Mouse (Mus musculus) gastrocnemius, postnatal 10 days (tissue): Measurements from ENCODE around the gene Mon2. TPM values are rescaled to one million over a fixed set of nuclear protein-coding genes. Genes with fewer than 3 reads are reported as not detected.
A peak's percentile ranks its signal among the peaks of the same experiment; 100 is the strongest.
"Not testable (repeated sequence)": the region's sequence is repeated elsewhere in the genome, so short reads cannot be mapped to it uniquely, and the experiment has no call there.

ENCODE experiments used
- DNase-seq: peaks from one replicate; pipeline ENCODE4 v3.0.0; 2021; ENCODE audit warnings: mixed read lengths
- total RNA-seq, 2 experiments: library from RNA; stranded (reverse); gene quantifications; 2 replicates each; pipeline ENCODE4 v1.2.3; 2021

Gene Mon2
- total RNA-seq, 2 experiments from 2014 or later = 47.7 to 56.5 TPM

DNA sequence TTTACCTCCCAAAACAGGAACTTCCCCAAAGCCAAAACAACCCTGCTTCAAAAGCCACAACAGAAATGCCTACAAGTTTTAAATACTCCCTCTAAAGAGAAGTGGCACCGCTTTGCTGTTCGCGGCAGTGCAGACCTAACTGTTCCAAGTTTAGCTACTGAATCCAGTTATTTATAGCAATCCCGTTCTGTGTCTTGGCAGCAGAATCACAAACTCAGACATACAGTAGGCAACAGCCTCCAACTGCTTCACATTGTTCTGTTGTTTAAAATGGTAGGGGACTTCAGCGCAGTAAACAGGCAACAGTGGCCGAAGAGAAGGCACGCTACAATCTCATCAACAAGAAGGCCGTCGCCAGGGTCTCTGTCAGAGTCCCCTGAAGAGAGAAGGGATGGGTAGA lies 85.3 kb downstream of the Mon2 start:
- DNase-seq = no peak

DNA sequence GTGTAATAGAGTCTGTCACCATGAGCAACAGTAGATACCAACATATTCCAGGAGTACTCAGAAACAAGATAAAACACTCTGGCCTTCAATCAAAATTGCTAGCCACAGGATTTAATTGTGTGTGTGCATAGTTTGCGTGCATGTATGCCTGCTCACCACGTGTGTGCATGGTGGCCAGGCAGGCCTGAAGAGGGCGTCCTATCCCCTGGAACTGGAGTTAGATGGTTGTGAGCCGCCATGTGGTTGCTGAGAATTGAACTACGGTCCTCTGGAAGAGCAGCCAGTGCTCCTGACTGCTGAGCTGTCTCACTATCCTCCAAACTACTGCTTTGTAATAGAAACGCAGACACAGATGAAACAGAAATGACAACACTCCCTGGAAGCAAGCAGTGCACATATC lies 85.7 kb downstream of the Mon2 start:
- DNase-seq = no peak

DNA sequence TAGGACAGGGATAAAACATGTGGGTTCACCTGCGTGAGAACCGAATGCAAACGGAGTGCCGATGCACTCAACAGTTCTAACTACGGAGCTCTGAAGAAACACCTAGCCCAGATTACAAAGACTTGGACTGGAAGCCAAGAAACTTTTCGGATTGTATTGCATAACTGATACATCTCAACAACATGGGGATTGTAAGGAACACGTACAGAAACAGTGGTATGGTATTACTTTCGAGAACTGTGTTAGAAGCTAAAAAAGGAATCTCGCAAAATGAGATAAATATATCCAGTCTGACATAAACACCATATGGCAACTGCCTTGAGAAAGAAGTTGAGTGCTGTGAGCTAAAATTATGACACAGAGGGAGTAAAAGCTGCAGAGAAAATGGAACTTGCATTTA lies 86.4 kb downstream of the Mon2 start:
- no peak for DNase-seq

DNA sequence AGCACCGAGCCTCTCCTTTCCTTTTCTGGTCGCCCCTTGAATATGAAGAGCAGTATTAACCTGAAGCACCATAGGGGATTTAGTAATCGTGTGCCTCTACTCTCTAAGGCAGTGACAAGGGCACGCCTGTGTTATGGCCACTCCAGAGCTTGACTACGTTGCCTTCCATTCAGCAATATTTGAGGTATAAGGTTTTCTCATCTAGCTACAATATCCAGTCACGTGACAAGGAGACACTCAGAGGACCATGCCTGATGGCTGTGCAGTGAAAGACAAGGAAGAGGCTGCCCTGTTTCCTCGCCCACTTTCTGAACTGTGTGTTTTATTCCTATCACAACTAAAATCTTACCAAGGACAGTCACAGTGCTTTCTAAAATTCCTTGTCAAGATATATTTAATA lies 87.9 kb downstream of the Mon2 start:
- no peak for DNase-seq

DNA sequence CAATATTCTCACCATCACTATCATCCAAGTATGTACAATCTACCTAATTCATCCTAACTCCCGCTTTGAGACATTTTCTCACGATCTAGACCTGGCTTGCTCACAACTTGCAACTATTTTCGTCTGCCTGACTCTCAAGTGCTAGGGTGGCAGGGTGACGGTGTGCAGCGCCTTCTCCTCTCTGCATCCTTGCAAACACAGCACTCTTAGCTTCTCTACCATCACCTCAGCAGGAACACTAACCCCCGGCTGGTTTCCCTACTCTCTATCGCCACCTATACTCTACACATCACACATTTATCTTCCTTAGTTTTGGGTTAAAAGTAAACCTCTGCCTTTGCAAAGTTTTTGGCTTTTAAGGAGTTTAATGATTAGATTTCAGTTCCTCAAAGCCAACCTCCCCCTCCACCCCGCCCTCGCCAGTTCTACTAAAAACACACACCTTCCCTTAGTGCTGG lies 88.6 kb downstream of the Mon2 start:
- DNase-seq = no peak

DNA sequence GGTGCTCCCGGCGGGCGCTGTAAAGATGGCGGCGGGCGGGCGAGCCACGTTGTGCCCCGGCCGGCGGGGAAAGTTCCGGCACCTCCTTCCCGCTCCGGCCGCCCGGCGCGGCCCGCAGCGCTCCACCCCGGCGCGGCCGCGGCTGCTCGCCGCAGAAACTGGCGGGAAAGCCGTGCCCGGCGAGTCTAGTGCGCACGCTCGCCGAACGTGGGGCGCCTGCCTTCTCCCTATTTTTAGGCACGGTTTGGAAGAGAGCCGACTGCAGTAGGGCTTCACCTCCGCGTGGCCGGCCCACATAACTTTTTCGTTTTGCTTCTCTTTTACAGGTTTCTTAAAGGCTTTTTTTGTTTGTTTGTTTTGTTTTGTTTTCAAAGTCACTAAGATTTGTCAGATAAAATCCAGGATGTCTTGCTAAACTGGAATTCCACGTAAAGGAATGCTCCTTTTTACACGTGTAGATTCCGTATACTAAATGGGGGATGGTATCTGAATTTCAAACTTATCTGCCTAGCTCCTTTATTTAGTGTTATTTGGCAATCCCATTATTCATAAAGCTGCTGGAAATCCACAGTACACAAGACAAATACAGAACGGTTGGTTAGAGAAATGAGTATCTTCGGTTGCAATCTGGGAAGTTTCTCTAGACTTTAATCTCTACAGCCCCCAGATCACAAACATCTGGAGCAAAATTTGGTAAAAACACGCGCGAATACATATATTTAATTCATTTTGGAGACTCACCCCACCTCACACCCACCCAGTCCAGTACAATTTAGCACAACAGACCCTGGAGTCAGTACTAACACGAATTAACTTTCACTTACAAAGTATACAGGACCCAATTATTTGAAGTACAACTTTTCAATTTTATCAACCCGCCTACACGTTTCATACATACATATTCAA lies 89.7 kb downstream of the Mon2 start:
- DNase-seq = peak; percentile 79

DNA sequence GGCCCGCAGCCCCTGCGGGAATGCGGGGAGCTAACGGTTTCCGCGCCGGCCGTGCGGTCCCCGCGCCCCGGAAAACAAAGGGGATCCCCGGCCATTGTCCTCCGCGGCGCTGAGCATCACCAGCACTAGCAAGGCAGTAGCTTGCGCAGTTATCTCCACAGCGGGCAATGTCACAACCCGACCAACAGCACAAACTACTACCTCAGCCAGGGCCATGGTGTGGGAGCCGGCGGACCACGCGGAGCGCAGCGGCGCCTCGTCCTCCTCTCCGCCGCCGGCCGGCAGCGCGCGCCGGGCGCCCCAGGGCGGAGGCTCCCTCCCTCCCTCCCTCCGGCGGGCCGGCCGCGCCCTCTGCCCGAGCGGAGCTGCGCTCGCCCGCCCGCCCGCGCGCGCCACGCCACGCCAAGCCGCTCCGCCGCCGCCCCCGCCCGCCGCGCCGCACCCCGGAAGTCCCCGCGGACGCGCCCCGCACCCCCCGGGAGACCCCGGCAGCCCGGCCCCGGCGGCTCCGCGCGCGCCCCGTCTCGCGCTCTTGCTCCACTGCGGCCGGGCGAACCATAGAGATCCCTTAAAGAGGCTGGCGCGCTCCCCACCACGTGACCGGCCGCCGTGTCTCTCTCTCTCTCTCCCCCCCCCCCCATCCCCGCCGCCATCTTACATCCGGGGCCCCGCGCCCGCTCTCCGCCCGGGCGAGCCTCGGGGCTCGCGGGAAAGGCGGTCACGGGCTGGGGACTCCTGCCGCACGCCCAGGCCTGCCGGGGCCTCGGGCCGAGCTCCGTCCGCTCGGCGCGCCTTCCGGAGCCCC lies 90.6 kb downstream of the Mon2 start:
- DNase-seq = peak; percentile 88

DNA sequence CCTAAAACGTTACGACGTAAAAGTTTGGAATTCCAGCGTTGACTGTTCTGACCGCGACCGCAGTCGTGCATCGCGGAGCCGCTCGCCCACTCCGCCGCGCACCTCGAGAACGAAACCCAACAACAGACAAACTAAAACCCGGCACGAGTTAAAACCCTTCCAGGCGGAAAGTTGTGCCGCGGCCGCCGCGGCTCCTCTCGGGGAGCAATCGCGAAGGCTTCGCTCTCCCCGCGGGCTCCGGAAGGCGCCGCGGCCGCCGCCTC lies 91.1 kb downstream of the Mon2 start:
- DNase-seq = peak; percentile 45

DNA sequence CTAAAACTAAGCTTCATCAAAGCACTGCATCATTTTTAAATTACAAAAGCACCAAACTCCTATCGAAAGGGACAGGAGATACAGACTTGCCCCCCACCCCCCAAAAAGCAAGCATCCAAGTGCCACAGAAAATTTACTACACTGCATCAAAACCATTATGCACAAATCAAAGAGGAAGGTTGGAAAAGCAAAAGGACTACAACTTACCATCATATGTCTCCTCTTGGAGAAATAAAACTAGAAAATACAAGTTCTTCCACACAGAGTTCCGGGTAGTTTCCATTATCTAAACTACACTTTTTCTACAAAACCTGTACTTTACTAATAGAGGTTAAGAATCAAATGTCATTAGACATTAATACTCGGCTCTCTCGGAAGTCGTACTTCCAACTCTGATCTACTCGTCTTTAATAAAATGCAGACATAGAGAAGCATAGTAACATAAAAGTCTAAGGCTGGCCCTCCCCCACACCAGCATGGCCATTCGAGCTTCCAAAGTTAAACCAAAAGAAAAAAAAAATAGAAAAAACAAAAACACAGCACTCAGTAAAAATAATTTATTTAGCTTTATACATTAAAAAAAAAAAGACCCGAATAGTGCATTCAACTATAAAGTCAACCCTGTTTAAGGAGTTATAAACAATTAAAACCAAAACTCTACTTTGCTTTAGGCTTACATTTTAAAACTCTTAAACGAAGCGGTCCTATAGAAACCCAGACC lies 91.6 kb downstream of the Mon2 start:
- DNase-seq = no peak

DNA sequence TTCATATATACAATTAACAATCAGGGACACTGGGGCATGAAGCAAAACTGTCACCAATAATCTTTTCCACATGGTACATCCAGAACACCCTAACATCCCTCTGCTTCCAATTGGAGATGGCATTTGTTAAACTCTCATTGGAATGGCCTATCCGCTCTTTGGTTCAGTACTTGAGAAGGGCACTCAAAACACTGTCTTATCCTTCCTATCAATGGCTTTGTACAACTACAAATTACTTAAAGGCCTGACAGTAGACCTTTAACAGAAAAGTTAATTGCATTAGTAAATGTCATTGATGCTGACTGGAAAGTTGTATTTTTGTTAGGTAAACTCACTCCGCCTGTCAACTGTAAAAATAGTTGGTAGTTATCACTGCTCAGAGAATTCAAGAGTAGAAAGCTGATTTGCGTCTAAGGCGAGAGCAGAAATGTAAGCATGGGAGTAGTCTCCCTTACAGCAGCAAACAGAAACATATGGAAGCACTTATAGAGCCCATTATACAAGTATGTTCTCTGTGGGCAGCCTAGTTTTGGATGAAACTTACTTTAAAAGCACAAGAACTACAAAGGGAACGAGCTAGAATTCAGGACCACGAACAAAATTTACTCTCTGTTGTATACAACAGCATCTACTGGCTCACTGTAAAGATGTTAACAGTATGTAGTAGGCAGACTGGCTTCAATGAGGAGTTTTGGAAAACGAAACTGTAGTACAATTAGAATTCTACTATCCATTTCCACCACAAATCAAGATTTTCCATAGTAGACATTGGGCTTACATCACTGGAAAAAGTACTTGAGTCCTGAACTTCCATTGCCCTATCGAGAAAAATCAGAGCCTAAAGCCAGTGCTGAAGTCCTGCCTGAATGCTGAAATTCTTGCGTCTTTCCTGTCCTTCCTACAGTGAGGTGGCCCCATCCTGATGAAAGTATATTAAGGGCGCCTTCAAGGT lies 92.5 kb downstream of the Mon2 start:
- DNase-seq = no peak

DNA sequence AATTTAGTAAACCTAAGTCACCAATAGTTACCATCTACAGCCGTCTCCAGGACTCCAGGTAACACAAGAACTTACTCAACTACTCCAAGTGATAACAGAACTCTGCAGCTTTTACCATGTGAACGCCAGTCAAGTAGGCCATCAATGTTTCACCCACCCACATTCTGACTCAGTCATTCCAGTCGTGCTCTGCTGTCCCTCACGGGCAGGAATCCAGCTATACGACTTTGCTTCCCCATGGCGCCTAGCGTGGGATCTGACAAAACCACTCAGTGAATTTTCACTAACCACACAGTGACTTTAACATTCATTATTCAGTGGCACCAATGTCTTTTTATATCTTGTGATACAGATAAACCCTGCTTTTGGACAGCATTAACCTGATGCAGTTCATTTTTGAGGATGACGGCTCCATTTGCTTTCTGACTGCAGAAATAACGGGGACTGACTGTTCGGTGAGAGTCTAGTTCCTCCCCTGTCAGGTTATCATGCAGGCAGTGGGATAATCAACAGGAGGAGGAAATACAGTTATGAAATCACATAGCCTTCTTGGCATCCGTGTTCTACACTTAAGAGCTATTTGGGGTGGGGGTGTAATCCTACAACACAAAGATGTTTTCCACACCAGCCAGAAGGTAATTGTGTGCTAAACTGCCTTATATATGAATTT lies 93.3 kb downstream of the Mon2 start:
- DNase-seq = no peak

DNA sequence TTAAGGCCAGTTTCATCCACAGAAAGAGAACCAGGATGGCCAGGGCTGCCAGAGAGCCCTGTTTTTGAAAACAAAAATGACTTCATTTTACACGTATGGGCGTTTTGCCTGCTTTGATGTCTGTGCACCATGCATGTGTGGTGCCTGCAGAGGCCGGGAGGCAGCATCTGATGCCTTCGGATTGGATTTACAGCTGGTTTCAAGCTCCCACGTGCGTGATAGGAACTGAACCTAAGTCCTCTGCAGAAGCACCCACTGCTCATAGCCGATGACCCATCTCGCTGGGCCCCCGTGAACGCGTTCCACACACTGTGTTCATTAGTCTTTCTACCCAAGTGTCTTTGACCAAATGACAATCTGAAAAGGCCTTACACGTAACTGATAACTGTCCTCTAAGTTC lies 96.2 kb downstream of the Mon2 start:
- DNase-seq = no peak

DNA sequence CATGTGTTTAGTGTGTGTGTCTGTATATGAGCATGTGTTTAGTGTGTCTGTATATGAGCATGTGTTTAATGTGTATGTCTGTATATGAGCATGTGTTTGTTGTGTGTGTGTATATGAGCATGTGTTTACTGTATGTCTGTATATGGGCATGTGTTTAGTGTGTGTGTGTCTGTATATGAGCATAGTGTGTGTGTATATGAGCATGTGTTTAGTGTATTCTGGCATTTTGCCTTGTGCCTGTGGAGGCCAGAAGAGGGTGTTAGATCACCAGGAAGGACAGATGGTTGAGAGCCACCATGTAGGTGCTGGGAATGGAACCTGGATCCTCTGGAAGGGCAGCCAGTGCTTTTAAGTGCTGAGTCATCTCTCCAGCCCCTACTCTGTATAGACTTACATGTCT lies 96.9 kb downstream of the Mon2 start:
- DNase-seq = no peak

DNA sequence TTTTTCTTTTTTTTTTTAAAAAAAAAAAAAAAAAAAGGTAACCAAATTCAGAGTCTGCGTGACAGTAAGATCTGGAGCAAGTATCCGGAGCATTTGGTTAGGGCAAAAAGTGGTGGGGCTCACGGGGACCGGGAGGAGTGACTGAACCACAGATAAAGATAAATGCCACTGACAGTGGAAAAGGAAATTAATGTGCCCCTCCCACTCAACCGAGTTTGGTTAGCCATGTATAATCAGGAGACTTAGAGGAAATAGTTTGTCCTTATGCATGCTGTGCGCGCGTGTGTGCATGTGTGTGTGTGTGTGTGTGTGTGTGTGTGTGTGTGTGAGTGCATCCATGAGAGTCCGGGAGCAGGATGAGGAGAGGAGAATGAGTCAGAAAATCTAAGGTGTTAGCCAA lies 100.3 kb downstream of the Mon2 start:
- DNase-seq = no peak

DNA sequence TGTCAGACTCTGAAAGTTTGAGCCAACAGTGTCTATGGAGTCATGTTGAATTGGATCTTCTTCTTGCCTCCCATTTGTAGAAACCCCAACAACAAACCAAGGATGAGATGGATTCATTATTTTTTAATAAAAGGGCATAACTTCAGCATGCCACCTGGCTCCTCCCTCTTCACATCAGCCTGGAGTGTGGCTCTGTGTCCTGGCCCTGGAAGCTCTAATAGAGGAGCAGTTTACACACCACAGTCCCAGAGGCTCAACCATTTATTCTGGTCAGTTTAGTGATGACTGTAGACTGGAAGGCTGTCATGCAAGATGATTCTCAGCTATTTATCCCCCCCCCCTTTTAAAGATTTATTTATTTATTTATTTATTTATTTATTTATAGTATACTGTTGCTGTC lies 103.1 kb downstream of the Mon2 start:
- no peak for DNase-seq

DNA sequence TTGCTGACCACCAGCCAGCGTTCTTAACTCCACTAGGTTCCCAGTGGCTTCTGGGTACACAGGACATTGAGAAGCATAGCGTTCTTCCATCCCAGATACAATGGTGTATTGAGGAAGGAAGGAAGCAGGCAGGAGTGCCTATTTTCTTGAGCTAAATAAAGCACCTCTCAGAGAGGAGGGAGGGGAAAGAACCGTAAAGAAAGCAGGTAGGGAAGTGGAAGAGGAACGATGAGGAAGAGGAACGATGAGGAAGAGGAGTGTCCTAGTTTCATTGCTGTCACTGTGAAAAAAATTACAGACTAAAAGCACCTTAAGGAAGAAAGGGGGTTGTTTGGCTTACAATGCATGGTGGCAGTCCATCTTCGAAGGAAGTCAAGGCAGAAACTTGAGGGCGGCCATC lies 106.1 kb downstream of the Mon2 start:
- DNase-seq = no peak

DNA sequence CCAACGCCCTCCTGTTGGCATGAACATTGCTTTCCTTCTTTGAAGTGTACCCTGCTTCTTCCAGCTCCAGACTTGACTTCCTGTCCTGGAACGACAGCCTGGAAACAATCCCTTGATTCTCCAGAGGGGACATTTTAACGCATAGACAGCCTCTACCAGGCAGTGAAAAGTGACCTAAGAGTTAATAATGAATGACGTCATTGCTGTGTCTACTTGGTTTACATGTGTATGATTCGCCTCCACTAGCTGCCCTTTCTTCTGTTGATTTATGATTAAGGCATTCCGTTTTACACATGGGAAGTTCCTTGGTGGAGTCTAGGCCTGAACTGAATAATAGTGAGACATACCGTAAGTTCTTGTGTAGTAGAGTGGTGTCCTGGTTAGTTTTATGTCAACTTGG lies 109.9 kb downstream of the Mon2 start:
- no peak for DNase-seq

DNA sequence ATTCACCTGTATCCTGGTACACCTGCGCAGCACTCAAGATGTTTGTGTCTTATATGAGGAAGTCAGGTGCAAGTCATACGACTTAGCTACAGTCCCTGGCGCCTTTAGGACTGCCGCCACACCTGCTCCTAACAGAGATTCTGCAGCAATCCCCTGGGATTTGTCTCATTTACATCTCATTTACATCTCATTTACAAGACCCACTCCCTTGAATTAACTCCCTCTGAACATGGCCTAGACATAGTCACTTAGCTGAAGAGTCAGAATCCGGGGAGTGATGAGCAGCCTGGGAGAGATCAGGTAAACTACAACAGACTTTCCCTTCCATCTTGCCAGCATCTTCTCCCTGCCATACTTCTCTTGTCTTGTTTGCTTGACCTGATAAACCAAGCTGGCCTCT lies 110.7 kb downstream of the Mon2 start:
- not testable (repeated sequence) for DNase-seq

DNA sequence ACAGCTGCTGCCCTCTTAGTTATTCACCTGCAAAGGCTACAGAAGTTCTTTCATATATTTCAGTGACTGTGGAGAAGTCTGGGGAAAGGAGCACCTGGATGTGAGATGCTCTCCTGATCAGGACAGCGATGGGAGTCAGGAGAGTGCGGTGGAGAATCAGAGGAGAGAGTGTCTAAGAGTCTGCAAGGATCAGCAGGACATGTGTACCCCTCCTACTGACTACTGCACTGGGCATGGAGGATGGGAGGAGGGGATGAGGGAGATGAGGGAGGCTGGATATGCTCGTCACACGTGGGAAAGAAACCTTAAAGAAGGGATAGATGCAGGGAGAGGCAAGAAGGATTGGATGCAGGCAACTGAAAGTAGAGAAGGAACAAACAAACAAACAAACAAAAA lies 112.1 kb downstream of the Mon2 start:
- no peak for DNase-seq

DNA sequence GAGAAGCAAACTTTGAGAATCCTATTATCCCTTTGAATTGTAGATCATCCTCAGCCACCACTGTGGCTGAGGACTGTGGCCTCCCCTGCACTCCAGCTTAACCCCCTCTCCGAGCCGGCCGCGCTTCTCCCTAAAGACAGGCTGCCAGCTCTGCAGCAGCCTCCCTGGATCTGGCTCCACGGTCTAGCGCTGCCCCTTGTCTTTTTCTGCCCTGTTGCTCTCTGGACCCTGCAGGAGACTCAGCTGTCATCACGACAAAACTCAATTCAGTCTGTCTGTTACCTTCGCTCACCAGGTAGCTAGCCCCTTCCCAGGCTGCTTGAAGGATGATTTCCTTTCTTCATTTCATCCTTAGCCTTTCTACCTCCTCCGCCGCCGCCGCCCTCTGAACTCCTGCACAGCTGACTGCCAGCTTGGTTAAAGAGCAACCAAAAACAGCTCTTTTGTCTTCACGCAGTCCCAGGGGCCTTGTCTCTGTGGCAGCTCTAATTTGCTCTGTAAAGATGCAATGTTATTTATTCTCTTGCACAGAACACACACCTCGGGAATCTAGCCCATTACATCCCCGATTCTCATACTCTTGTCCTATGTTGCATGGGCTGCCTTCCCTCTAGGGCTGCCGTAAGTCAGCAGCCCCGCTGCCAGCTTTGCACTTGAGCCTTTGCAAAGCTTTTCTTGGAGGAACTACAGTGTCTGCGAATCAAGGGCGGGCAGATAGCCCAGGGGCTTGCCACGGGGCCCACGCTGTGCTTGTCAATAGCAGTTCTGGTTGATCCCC lies 112.7 kb downstream of the Mon2 start:
- DNase-seq = peak; percentile 22

DNA sequence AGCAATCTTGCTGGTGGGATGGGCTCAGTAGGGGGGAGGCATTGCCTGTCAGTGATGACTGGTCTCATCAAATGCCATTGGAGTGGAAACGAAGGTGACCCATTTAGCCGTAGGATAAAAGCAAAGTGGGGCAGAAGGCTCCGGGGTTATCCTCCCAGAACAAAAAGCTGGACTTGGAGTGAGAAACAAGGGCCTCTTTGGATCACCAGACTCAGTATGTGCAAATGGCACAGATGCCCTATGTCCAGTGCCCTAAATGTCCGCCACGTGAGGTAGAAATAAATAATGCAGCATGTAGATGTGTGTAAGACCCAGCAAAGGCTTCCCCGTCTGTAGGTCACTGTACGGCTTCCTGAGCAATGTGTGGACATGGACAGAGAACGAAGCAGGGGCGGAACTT lies 113.7 kb downstream of the Mon2 start:
- DNase-seq = no peak
